Mouse (Mus musculus) frontal cortex, postnatal 36 days (tissue): Measurements from ENCODE around the gene Gm4631.
"Not testable (repeated sequence)": the region's sequence is repeated elsewhere in the genome, so short reads cannot be mapped to it uniquely, and the experiment has no call there.

Source experiments
- DNase-seq, 2 experiments: peaks; one replicate each; pipeline ENCODE4 v3.0.0; 2022; ENCODE audit warnings: low spot score in 2 of 2

Gene Gm4631

GRCm38 (mm10) chr2:175338097-175338496, at the start of gene Gm4631:
Gene Gm4631 (minus strand): TSS chr2:175338197.
- not testable (repeated sequence) for DNase-seq

GRCm38 (mm10) chr2:175372136-175372535, 34.1 kb upstream of the Gm4631 start, which contains the start of gene Zfp968:
Gene Zfp968 (plus strand): TSS chr2:175372436.
- DNase-seq, result not testable (repeated sequence)

GRCm38 (mm10) chr2:175274825-175275224, 63.2 kb downstream of the Gm4631 start, which contains the start of gene Gm14440:
Gene Gm14440 (plus strand): TSS chr2:175275125.
- not testable (repeated sequence) for DNase-seq
